Mouse (Mus musculus): ENCODE data around the gene Crocc2.

The Crocc2 gene

DNA sequence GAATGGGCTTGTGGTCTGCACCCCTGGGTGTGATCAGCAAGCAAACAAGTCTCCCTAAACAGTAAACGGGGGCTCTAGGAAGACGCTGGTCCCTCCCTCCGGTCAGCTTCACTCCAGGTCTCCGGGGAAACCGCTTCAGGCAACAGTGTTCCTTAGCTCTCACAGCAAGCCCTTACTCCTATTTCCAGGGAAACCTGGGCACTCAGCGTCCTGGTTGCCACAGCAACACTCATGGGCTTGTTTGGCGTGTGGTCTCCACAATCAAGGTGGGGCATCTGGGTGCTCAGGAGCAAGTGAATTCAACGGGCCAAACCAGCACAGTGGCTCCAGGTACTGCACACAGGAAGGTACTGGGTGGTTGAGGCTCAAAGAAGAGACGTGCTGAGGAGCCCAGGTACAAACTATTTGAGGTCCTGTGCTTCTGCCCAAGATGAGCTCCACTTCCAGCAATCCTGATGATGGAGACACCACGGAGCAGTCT, at the start of gene Crocc2:
TSS of gene Crocc2 (plus strand) at position 431 of the 481 bp plus-strand sequence.
- no peak for DNase-seq

DNA sequence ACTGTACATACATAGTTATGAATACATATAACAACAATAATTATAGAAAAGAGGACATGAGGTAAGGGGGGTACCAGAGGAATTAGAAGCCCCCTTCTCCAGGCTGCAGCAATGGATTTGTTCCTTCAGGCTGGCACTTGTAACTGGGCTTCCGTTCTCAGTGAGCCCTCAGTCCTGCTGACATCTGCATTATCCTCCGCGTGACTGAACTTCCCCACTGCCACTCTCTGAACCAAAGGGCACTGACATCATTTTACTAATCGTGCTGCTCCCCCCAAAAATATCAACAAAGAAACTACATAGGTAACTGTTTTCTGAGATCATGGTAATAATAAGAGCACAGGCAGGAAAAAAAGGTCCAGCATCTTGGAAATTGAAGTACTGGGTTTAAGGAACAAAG, 49.7 kb upstream of the Crocc2 start:
- no peak for DNase-seq

DNA sequence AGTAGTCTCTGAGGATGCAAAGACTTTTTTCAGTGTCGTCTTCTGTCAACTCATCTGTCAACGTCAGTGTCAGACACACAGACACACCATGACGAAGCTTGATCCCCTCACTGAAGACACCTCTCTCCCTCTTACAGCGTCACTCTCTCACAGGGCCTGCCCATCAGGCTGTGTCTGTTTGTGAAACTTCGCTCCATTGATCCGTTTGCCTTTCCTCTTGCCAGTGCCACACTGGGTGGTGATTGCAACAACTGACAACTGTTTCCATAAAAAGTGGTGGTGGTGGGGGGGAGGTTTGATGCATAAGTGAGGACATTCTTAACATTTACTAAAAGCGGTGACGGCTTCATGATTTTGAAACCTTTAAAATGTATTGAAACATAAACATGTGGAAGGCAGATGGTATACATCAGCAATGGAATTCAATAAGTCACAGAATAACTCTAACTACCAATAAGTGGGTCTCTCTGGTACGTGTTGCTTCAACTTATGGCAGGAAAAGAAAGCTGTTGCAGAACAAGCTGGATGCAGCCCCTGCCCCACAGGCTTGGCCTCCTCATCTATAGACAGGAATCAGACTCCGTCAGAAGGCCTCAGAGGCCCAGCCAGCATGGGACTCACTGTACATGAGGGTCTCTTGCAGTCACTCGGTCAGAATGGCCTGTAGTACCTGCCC, 45.2 kb upstream of the Crocc2 start:
- no peak for DNase-seq

DNA sequence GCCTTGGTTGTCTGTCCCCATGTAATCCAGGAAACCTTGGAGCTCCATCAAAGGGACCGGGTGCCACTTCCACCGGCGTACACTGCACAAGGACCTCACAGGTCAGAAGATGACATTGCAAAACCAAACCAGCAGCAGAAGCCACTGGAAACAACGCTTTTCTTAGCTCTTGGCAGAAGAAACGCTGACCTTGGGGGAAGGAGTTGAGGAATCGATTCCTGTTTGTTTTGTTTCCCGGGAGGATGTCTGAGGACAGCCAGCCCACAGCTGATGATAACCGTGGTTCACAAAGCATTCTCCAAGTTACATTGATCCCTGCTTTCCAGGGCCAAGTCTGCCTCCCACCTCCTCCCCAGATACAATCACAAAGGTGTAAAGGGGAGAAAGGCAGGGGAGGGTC, 44.5 kb upstream of the Crocc2 start:
- no peak for DNase-seq

DNA sequence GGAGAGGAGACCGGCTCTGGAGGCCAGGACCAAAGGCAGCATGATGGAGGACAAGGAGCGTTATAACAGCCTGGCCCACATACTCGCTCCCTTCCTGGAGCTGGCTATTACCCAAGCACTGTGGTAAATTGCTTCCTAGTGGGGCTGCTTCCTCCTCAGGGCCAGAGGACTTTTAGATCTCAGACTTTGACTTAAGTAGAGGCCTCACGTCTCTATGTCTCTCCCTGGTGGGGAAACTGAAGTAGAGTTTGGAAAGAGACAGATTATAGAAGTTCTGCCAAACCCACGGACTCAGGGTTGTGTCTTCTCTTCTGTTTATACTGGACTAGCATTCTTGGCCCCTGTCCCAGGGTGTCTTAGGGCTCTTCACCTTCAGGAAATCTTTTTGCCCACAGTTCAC, 43.3 kb upstream of the Crocc2 start:
- no peak for DNase-seq

DNA sequence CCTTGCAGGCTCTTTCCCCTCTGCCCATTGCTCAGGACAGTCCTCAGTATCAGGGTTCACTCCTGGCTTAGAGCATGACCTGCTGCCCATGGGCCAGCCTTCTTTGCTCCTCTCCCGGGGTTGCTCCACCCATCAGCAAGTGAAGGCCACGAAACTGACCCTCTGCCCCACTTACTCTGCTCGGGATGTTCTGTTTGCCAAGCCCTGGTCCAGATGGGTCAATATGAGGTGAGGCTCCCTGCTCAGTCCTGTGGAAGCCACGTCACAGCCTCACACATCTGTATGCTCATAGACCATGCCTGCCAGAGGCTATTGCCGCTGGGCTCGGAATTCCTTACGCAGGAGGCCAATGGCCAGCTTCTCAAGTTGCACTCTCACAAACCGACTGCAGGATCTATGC, 40.3 kb upstream of the Crocc2 start:
- no peak for DNase-seq

DNA sequence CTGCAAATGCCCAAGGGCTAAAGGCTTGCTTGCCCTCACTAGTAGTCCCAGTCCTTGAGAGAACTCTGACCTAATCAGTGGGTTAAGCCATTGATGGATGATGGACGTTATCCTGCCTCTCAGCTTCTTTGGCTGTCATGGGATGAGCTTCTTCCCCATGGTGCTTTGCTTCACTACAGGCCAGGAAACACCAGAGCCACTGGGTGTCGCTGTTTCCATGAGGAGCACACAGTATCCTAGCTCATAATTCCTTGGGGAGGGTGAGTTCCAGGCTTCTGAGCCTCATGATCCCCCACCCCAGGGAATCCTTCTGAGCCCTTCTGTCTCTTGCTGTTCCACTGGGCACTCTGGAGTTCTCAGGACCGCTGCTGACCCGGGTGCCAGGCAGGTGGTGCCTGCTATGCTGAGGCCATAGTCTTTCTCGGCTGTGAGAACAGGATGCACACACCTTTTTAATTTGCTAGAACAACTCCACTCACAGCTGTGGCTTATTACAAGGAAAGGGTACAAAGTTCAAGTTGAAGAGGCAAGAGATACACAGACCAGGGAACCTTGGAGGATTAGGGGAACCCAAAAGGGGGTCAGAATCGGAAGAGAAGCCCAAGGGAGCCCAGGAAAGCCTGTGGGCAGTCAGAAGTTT, 39.7 kb upstream of the Crocc2 start:
- peak; percentile 69 to 70 for DNase-seq

DNA sequence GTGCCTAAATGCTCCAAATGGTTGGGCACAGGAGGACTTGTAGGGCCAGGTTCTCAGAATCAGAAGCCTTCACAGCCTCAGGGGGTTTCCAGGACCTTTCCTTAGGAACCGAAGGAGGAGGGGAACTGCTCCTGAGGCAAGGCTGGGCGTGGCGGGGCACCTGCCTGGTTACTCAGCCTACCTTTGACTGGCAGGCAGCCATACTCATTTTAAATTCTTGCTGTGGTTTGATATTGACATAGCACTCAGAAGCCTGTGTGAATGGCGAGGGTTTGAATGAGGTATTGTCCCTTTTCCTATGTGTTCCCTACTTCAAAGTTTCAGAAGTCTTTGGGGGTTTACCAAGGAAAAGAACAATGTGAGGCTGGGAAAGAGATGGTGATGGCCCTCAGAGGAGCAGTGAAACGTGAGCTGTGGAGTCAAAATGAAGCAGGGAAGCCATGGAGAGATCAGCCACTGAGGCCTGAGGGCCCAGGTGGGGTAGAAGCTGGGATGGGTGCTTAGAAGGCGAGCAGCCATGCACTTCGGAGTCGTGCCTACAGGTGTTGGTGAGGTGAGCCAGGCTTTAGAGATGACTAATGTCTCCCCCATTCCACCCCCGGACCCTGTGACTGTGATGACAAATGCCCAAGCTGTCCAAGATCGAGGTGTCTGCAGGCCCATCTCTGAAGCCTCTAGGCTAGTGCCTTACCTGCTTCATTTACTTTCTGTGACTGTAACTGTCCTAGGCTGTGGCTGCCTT, 38.1 kb upstream of the Crocc2 start:
- no peak for DNase-seq

DNA sequence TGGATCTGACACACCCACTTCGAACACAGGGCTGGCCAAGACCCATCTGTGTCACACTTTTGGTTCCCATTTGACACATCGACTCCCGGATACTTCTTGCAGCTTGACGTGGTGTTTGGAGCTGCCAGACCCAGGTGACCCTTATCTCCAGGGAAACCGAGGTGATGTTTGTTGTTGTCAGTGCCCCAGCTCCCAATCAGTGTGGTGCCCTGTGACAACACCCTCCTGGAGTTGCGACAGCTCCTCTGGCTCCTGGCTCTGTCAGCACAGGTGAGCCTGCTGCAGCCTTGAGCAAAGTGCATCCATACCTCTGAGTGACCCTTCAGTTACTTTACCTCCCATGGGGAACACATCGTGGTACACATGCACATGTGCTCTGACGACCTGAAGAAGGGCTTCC, 35.8 kb upstream of the Crocc2 start:
- DNase-seq = no peak

DNA sequence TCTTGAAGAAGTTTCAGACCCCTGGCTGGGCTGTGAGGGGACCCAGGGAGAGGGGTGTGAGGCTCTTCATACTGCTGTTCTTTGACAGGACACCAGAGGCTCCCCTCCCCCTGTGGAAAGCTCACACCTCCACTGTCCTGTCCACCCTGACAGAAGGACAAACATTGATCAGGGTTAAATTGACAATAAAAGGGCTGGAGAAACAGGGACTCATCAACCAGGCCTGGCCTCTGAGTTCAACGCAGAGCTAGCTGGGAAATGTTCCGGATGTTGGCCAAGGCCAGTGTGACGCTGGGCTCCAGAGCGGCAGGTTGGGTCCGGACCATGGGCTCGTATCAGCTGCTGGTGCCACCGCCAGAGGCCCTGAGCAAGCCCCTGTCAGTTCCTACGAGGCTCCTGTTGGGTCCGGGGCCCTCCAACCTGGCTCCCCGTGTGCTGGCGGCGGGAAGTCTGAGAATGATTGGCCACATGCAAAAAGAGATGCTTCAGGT, 33.4 kb upstream of the Crocc2 start, which contains the start of gene Agxt:
TSS of gene Agxt (plus strand) at position 205 of the 491 bp plus-strand sequence.
- DNase-seq = no peak

DNA sequence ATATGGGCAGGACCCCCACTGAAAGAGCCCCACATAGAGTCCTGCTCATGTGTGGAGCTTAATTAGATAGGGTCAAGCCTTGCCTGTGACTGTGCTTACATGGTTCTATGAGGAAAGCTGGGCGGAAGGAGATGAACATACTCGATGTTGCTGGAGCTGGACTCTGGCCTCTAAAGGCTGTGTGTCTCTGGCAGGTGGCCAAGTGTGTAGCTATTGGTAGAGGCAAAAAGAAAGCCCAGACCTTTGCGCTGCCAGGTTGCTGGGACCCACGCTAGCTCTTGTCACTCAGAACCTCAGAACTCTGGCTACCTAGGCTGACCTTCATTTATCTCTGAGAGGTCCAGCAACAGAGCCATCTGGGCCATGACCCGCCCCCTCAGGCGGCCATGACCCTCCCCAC, 30.0 kb upstream of the Crocc2 start:
- DNase-seq = no peak

DNA sequence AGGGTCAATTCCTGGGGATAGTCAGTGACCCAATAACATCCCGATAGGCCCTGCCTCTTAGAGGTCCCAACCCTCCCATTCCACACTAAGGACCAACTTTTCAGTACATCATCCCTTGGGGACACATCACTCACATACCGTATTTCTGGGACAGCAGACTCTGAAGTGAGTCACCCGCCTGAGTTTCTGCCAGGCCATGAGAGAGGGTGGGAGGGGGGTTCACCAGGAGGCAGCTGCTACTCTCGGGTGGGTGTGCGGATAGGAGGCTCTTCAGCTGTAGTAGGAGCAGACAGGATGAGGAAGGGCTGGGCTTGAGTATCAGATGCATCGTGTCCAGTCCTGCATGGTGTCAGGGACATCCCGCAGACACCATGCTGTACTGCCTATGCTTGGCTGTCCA, 28.8 kb upstream of the Crocc2 start:
- no peak for DNase-seq

DNA sequence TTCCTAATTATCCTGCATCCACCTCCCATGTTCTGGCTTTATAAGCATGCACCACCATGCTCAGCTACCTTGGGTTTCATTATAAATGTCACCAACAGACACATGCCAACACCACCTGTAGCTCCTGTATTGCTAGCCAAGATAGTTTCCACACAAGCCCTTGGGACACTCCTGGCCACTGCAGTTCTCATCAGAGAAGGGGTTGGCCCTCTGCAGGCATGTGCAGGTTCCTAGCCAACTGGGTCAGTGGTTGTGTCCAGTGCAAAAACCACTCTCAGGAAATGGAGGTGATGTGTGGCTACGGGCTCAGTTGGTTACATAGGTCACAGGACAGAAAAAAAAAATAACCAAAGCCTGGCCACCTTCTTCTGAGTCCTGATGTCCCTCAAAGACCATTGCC, 25.7 kb upstream of the Crocc2 start:
- DNase-seq = no peak

DNA sequence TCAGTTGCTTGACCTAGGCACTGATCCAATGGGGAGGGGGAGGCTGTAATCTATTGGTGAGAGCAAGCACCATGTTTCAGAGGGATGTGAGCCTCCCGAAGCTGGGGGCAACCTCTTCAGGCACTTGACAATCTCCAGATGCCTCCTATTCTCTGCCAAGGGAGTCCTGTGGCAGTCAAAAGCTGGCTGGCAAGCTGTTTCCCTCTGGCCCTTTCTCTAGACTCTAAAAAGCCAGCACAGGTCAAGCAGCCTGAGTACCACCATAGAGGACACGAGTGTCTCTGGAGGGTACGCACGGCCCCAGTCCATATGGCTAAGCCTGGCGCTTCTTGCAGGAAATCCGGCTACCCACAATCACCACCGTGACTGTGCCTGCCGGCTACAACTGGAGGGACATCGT, 24.3 kb upstream of the Crocc2 start:
- no peak for DNase-seq

DNA sequence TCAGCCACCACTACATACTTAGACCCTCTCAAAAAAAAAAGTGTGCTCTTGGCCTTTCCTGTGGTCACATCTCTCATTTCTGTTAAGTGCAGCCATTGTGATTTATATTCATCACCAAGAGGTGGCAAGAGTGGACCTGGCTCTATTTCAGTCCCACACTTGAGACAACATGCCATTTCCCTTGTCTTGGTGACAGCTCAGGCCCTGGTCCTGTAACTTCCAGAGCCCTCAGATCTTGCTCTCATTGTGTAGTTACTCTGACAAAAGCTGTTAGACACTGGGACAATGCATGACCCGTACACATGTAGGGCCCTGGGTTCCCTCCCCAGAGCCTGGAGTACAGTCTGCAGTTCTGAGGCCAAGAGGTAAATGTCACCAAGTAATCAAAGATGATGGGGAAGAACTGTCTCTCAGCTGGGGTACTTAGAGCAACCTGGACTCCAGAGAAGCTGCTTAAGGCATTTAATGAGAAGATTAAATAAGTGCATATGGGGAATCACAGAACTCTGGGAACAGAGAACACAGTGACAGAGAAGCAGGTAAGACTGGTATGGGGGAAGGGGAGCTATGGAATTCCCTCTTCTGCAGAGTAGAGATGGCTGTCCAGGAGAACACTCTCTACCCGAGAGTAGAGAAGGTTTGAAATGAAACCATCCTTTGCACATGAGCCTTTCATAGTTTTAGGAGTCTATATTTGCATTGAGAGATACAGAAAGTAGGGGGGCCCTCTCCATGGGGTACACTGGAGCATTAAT, 17.4 kb upstream of the Crocc2 start:
- DNase-seq = no peak

DNA sequence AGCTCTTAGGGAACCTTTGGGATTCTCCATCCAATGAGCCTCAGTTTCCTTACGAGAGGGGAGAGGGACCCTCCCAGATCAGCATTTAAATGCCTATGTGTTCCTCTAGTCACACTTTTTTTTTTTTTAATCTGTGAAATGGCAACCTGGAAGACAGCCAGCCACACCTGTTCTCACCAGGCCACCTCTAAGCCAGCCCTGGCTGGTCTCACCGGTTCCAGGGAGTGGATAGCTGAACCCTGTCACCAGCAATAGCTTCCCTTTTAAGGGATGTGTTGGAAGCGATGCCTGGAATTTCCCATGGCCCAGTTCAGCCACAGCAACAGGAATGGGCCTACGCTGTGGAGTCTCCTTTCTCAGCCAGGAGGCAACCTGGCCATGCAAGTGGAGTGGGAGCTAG, 11.0 kb upstream of the Crocc2 start:
- DNase-seq = no peak

DNA sequence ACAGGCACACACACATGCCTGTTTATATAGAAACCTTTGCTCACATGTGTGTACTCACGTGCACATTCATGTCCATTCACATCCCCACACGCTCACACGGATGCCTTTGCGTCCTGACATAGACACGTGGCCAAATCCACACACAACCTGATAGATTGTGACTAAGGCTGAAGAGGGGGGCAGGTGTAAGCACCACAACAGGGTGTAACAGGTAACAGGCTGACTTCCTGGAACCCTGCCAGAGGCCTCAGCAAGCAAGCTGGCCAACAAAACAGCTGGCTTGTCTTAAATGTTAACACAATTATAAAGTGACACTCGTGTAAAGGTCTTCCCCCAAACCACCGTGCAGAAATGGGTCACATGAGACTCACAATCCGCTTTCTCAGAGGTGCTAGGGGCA, 9.6 kb upstream of the Crocc2 start:
- DNase-seq = no peak

DNA sequence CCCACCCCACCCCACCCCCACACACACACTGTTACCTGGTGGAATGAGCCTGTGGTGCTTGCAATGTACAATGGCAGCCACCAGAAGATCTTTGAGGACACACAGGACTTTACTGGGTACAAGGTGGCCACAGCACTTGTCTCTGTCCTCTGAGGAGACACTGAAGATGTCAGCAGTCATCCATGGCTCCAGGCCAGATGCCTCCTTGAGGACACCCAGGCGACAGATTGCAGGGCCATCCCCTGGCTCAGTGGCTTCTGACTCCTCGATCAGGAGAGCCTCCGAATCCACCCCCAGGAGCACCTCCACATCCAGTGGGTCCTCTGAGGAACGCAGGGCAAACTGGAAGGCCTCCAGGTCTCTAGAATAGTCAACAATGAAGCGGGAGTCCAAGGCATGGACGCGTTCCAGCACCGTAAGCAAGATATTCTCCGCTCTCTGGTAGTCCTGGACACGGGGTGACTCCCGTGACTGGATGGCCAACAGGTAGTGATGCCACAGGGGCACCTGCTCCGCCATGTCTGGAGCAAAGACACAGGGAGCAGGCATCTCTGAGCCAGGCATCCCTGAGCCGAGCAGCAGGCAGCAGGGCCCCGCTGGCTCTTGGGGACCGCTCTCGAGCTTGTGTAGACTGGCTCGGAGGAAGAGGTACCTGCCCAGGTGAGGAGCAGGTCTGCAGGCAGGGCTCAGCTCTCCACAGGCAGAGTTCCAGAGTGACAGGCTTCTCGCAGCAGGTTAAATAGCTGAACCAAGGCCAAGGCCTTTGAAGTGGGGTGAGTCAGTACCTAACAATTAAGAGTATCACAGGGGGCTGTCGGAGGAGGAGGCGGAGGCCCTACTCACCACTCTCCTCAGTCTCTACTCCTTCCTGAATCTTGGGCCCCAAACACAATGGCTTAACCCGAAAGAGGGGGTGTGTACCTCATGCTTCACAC, 8.7 kb upstream of the Crocc2 start:
- DNase-seq = peak; percentile 39 to 49

DNA sequence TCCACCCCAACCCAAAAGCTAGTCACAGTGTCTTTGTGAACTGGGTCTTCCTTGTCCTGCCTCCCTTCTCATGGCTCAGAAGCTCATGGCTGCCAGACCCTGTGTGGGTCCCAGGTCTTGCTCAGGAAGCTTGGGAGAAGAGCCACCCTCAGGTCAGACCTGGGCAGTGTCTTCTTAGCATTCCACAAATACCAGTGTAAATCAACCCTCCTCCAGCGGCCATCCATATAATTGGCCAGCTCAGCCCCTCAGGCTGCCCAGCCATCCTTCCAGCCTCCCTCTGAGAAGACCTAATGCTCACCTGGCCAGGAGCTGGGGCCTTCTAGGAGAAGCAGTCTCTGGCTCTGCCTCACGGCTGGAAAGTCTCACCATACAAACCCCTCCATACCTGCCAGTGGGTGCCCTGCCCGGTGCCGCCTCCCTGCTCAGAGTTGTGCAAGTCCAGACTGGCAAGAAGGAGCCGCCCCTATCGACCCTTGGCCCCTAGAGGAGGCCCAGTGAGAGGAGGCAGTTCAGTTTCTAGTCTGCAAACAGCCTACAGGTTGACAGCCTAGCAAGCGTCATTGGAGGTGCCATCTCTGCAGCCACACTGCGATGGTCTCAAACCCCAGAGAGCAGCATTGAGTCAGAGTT, 7.9 kb upstream of the Crocc2 start, which contains the start of gene 2310007B03Rik:
TSS of gene 2310007B03Rik (minus strand) at position 448 of the 633 bp plus-strand sequence.
- no peak for DNase-seq

DNA sequence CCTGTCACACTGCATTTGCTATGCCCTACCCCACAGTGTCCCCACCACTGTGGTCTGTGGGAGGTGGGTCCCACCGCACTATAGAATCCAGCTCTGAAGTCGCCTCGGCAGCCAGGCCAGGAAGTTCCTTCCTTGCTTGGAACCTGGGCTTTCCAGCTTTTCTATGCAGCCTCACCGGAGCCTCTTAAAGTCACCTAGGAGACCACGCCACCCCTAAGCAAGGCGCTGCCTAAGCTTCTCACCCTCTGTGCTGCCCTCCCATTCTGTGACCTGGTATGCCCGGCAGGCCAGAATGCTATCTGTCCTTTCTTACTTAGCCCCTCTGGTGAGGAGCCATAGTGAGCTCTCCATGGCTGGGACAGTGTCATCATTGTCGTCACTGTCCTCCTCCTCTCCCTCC, 7.2 kb upstream of the Crocc2 start:
- DNase-seq = no peak

DNA sequence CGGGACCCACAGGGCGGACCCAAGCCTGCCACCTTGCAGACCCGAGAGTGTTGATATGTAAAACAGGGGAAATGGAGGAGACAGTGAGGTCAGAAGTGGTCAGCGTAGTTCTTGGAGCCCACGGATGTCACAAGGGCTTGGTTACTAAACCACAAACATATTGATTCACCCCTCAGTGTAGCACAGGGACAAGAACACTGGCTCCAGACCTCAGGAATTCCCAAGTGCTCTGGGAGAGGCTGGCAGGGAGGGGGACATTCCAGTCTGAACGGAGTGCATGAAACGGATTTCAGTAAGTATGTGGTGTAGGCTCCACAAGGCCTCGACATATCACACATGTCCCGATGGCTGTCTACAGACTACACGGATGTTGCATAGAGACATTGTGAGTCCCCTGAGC, 6.6 kb upstream of the Crocc2 start:
- no peak for DNase-seq
